Mouse (Mus musculus) bone marrow macrophage, adult 2 months (primary cell): Measurements from ENCODE around the gene Cdc14b.

Experiments used
- CTCF ChIP-seq: IDR thresholded peaks from 2 replicates; pipeline ENCODE4 v1.5.1; 2012; ENCODE audit warnings: low read depth, mild to moderate bottlenecking, low read length, moderate library complexity
- POLR2A ChIP-seq: IDR thresholded peaks from 2 replicates; pipeline ENCODE4 v1.6.1; 2012; ENCODE audit warnings: mild to moderate bottlenecking, low read depth, low read length, borderline replicate concordance

GRCm38 (mm10) chr13:64286791-64287190 lies 11.7 kb upstream of the Cdc14b start:
- TF ChIP-seq POLR2A (no peak), CTCF (no peak)
